Mouse (Mus musculus) G1E-ER4 (cell line): ENCODE data around the gene Cyb561d1. TPM values are rescaled to one million over a fixed set of nuclear protein-coding genes. Genes with fewer than 3 reads are reported as not detected.

Source experiments
- GATA1 ChIP-seq: IDR thresholded peaks from one replicate; pipeline ENCODE4 v1.8.0; 2012; ENCODE audit warnings: low read length, inconsistent platforms
- polyA plus RNA-seq: library from polyadenylated mRNA; stranded (reverse); fragments of >175 nt; gene quantifications from 2 replicates; pipeline ENCODE4 v1.2.3, GENCODE M21; 2012

Cyb561d1 gene
- polyA plus RNA-seq, 1 experiment = 2.4 TPM

DNA sequence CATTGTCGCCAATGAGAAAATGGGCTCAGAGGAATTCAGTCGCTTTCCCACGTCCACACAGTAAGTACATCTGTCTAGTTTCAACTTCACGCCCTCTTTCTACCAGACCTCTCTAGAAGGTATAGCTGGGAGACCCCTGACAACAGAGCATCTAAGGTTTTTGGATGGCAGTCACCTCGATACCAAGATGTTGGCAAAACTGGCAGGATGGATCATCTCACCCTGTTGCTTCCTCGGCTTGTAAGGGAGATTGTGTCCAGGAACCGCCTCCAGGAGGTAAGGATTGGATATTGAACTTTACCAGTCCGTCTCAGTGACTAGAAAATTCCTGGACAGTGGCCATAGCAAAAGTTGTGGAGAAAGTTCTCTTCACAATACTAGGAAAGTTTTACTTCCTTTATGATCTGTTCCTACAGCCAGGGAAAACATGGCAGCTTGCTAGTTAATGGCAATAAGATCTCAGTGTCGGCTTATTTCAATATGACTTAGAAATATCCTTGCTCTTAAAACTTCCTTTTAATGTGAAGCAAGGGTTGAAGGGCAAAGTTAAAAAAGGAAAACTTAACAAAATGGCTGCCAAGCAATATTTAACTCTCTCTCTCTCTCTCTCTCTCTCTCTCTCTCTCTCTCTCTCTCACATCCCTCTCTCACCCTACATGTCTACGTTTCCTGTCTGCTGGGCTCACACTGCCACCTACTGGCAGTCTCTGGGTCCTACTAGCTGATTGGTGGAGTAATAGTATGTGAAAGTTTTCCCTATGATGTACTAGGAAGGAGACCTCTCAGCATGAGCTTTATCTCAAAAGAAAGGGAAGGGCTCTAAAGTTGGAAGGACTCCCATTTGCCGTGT is 53.4 kb downstream of the Cyb561d1 start:
- TF ChIP-seq GATA1 = no peak

DNA sequence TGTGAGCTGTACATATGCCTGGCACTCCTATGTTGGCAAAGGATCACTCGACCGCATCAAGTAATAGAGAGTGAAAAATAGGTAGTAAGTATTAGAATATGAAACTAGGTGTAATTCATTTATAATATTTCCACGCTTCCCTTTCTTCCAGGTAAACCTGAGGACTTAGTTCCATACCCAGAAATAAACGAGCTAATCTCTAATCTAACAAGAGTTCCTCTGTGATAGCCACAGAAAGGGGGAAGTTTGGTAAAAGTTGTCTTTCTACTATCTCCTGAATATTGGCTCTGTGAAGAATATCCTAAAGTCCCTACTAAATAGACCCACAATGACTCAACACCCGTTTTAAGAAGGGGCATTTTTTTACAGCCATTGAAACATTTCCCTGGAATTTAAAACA is 54.3 kb downstream of the Cyb561d1 start:
- no peak for TF ChIP-seq GATA1

Other genes starting within 250 kb of the Cyb561d1 start
- not detected in 2 replicates for gene Gstm3, start 231.9 kb downstream of the Cyb561d1 start, polyA plus RNA-seq
- not detected in 2 replicates for gene Gstm2, start 214.8 kb downstream of the Cyb561d1 start, polyA plus RNA-seq
- gene Gstm1, start 183.2 kb downstream of the Cyb561d1 start, polyA plus RNA-seq = 0.24 and 0.26 TPM in 2 replicates
- gene Gstm4, start 156.3 kb downstream of the Cyb561d1 start, polyA plus RNA-seq = not detected in 2 replicates
- 275 and 347 TPM in 2 replicates for gene Ampd2, start 114.6 kb downstream of the Cyb561d1 start, polyA plus RNA-seq
- gene Gnat2, start 108.4 kb downstream of the Cyb561d1 start, polyA plus RNA-seq = 0.23 and 0.65 TPM in 2 replicates
- 28.4 and 45.9 TPM in 2 replicates for gene Gnai3, start 55.1 kb downstream of the Cyb561d1 start, polyA plus RNA-seq
- not detected in 2 replicates for gene Gpr61, start 46.3 kb downstream of the Cyb561d1 start, polyA plus RNA-seq
- gene Amigo1, start 14.9 kb downstream of the Cyb561d1 start, polyA plus RNA-seq = 1.8 TPM in 2 replicates
- gene Atxn7l2, start 9.7 kb upstream of the Cyb561d1 start, polyA plus RNA-seq = 21.6 and 23.2 TPM in 2 replicates
- not detected in 2 replicates for gene Sypl2, start 25.4 kb upstream of the Cyb561d1 start, polyA plus RNA-seq
- gene Psma5, start 55.7 kb upstream of the Cyb561d1 start, polyA plus RNA-seq = 4.1 and 5.1 TPM in 2 replicates
- gene Sort1, start 82.9 kb upstream of the Cyb561d1 start, polyA plus RNA-seq = 1.6 and 2.8 TPM in 2 replicates
- gene Mybphl, start 163.7 kb upstream of the Cyb561d1 start, polyA plus RNA-seq = not detected in 2 replicates
- 47.9 and 51.7 TPM in 2 replicates for gene Psrc1, start 182.6 kb upstream of the Cyb561d1 start, polyA plus RNA-seq
- gene Celsr2, start 214.3 kb upstream of the Cyb561d1 start, polyA plus RNA-seq = not detected in 2 replicates
- gene Sars, start 244.0 kb upstream of the Cyb561d1 start, polyA plus RNA-seq = 172 and 175 TPM in 2 replicates